Mouse (Mus musculus): ENCODE results near the gene Rgs10. TPM values are rescaled to one million over a fixed set of nuclear protein-coding genes. Genes with fewer than 3 reads are reported as not detected.
A peak's percentile ranks its signal among the peaks of the same experiment; 100 is the strongest.

Gene Rgs10
- total RNA-seq (2021), result 10 to 100 TPM; 42.3 to 45.3 TPM
- long read RNA-seq, transcript Rgs10-201 (5 exons, 880 nt), result major isoform, 16 of 25 reads
- long read RNA-seq, partial matches to known transcripts, result 1 of 25 reads
- long read RNA-seq, other reads (novel, unspliced or antisense), result 8 of 25 reads

GRCm38 (mm10) chr7:128417930-128418779 lies at the start of gene Rgs10:
Gene Rgs10, minus strand, starts transcription at chr7:128418758.
- peak in 1 of 2 experiments; percentile 22 for DNase-seq (ENCODE audit: low spot score in 2 of 2)

GRCm38 (mm10) chr7:128462406-128462805 lies 43.8 kb upstream of the Rgs10 start:
- DNase-seq (ENCODE audit: low spot score in 2 of 2), result no peak

DNA sequence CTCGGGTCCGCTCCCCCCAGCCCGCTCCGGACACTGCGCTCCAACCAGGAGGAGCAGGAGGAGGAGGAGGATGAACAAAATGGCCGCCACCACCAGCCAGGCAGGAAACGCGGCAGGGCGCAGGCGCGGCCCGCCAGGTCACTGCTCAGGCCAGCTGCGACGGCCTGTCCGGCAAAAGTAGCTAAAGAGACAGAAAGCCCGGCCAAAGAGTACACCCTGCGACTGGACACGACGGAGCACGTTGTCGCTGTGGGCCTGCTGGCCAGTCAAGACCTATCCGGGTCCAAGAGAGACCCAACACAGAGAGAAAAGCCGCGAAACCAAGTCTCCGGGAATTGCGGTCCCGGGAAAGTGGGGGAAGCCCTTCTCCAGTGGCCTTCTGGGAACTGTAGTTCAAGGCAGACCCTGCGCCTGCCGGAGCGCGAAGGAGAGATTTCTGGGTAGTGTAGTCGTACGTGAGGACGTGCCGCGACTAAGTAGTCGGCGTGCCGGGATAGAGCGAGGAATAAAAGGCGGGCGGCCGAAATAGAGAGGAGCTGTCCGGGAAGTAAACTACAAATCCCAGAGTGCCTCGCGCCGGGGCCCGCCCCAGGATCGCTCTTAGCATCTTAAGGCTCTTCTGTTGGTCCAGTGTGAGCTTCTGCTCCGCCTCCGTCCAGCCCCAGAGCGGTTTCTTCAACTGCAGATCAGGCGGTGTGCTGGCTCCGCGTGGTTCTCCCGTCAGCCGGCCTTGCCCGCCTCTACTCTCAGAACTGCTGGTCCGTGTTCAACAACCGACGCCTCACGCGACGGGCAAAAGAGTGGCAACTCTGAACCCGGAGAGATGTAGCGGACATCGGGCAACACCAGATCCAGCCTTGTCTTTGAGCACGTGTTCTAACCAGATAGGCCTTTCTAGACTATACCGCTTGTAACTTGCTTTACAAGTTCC lies 43.0 kb upstream of the Rgs10 start, which contains the start of gene Tial1:
TSS of gene Tial1 (minus strand) at position 433 of the 931 bp plus-strand sequence.
- DNase-seq (ENCODE audit: low spot score in 2 of 2), result peak; percentile 99 to 100

DNA sequence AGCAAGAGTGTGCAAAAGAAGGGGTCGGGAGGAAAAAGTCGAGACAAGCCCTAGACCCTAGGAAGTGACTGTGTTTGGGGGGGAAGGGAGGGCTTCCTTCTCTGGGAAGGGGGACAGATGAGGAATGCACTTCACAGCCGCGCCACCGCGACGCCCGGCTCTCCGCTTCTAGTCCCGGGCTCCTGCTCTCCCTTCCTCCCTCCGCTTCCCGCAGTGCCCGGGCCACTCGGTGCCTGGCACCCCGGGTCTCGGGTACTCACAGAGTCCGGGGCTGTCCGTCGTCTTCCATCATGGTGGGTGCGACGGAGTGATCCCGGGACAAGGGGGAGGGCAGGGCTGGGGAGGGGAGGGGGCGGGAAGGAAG lies 42.3 kb upstream of the Rgs10 start:
- DNase-seq (ENCODE audit: low spot score in 2 of 2), result peak in 1 of 2 experiments; percentile 22

GRCm38 (mm10) chr7:128460131-128460864 lies 41.7 kb upstream of the Rgs10 start:
- DNase-seq (ENCODE audit: low spot score in 2 of 2), result peak; percentile 8 to 34

DNA sequence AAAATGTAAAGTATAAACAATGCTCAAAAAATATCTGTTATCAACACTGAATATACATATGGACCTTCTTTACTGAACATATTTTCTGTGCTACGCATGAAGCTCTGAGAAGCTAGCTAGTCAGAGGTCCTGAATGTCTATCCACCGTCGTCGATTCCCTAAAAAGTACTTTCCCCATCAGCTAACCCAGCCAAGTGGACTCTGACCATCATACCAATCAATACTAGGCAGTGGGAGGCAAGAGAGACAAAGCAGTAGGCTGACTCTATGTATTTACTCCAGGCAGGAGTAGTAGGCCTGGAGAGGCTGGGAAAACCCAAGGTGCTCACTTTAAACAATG lies 41.2 kb upstream of the Rgs10 start:
- no peak for DNase-seq (ENCODE audit: low spot score in 2 of 2)

GRCm38 (mm10) chr7:128458011-128458410 lies 39.5 kb upstream of the Rgs10 start:
- no peak for DNase-seq (ENCODE audit: low spot score in 2 of 2)

DNA sequence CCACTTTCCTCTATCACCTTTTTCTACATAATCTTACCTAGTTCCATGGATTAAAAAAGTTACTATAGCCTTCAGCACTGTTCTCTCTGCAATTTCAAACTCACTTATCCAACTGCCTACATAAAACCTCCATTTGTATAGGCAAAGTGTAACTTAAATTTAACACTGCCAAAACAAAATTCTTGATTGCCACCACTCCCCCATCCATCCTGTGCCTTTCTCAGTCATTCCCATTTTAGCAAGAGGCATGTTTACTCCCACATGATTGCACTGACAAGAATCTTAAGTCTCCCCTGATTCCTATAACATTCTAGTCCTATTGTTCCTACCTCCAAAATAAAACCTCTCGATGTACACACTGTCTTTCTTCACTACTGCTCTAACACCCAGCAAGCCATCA lies 34.2 kb upstream of the Rgs10 start:
- DNase-seq (ENCODE audit: low spot score in 2 of 2), result no peak

GRCm38 (mm10) chr7:128440584-128440983 lies 22.0 kb upstream of the Rgs10 start:
- no peak for DNase-seq (ENCODE audit: low spot score in 2 of 2)

GRCm38 (mm10) chr7:128439251-128439650 lies 20.7 kb upstream of the Rgs10 start:
- DNase-seq (ENCODE audit: low spot score in 2 of 2), result no peak

- DNase-seq (ENCODE audit: low spot score in 2 of 2), result no peak
Measured at GRCm38 (mm10) chr7:128438131-128438530, 19.6 kb upstream of the Rgs10 start.

GRCm38 (mm10) chr7:128433213-128433612 lies 14.7 kb upstream of the Rgs10 start:
- DNase-seq (ENCODE audit: low spot score in 2 of 2), result peak in 1 of 2 experiments; percentile 33

- DNase-seq (ENCODE audit: low spot score in 2 of 2), result no peak
Measured at GRCm38 (mm10) chr7:128432574-128432973, 14.0 kb upstream of the Rgs10 start.

GRCm38 (mm10) chr7:128422491-128422890 lies 3.9 kb upstream of the Rgs10 start:
- no peak for DNase-seq (ENCODE audit: low spot score in 2 of 2)

GRCm38 (mm10) chr7:128421701-128422100 lies 3.1 kb upstream of the Rgs10 start:
- DNase-seq (ENCODE audit: low spot score in 2 of 2), result no peak

- DNase-seq (ENCODE audit: low spot score in 2 of 2), result no peak
Measured at GRCm38 (mm10) chr7:128419690-128420089, 1.1 kb upstream of the Rgs10 start.

- no peak for DNase-seq (ENCODE audit: low spot score in 2 of 2)
Measured at GRCm38 (mm10) chr7:128417226-128417929, 1.2 kb downstream of the Rgs10 start.

DNA sequence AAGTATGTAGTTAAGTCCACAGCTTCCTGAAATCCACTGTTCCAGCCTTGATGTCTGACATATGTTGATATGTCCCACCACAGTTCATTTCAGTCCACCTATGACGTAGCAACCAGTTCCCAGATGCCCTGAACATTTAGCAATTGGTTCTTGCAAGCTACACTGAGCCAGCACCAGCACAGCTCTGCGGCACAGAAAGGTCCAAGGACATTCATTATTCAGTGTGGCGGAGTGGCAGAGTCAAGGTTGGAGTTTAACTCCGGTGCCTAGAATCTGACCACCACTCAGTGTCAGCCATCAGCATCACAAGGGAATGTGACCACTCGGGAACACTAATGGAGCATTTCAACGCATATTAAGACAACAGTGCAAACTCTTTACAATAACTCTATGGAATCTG lies 1.9 kb downstream of the Rgs10 start:
- DNase-seq (ENCODE audit: low spot score in 2 of 2), result no peak

DNA sequence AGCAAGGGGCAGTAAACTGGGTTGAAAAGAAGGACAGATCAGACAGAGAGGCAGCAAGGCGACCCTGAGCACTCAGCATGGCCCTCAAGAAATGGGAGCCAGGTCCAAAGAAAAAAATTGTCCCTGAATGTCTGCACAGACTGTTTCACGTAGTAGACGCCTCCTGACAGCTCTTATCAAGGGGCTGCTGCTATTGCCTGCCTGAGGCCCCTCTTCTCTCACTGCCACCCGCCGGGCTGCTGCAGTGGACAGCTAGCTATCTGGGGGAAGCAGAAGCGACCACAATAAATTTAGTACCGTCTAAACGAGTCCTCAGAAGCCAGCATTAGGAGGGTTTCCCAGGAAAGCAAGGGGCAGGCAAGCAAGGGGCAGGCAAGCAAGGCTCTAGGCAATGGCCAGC lies 4.1 kb downstream of the Rgs10 start:
- no peak for DNase-seq (ENCODE audit: low spot score in 2 of 2)

- no peak for DNase-seq (ENCODE audit: low spot score in 2 of 2)
Measured at GRCm38 (mm10) chr7:128412071-128412833, 6.3 kb downstream of the Rgs10 start.
